Mouse (Mus musculus) embryonic facial prominence, embryonic 15.5 days (tissue): ENCODE results near the gene Top1. TPM values are rescaled to one million over a fixed set of nuclear protein-coding genes. Genes with fewer than 3 reads are reported as not detected.

Experiments
- ATAC-seq: fragments of 200-750 bp; cut with Nextera tagmentation; 2 replicates; pipeline ENCODE4 v1.8.0; 2017; ENCODE audit warnings: low read depth, moderate TSS enrichment; ENCODE audit not compliant: insufficient number of reproducible peaks, low FRiP score, low TSS enrichment
- H3K27ac ChIP-seq: fragments of 300-500 bp; sonication (generic); replicated peaks from 2 replicates; pipeline ENCODE4 v1.5.1; 2015; ENCODE audit warnings: mild to moderate bottlenecking, inconsistent platforms
- H3K27me3 ChIP-seq: fragments of 300-500 bp; sonication (generic); 2 replicates; pipeline ENCODE4 v1.6.1; 2015; ENCODE audit warnings: inconsistent platforms
- H3K36me3 ChIP-seq: fragments of 300-500 bp; sonication (generic); 2 replicates; pipeline ENCODE4 v1.6.1; 2015; ENCODE audit warnings: mild to moderate bottlenecking, inconsistent platforms
- H3K4me1 ChIP-seq: fragments of 300-500 bp; sonication (generic); 2 replicates; pipeline ENCODE4 v1.6.1; 2015; ENCODE audit warnings: inconsistent platforms
- H3K4me2 ChIP-seq: fragments of 300-500 bp; sonication (generic); replicated peaks from 2 replicates; pipeline ENCODE4 v1.6.1; 2015; ENCODE audit warnings: mild to moderate bottlenecking, inconsistent platforms
- H3K4me3 ChIP-seq: fragments of 300-500 bp; sonication (generic); replicated peaks from 2 replicates; pipeline ENCODE4 v1.5.1; 2015; ENCODE audit warnings: mild to moderate bottlenecking, inconsistent platforms
- H3K9ac ChIP-seq: fragments of 300-500 bp; sonication (generic); 2 replicates; pipeline ENCODE4 v1.6.1; 2015; ENCODE audit warnings: inconsistent platforms
- H3K9me3 ChIP-seq: fragments of 300-500 bp; sonication (generic); replicated peaks from 2 replicates; pipeline ENCODE4 v1.6.1; 2016; ENCODE audit warnings: inconsistent platforms
- WGBS: fragments of 180-500 bp; shearing (Covaris S2); methylation state at CpG from one replicate; pipeline ENCODE4 v1.1.7; 2015; 5-methylcytosine and 5-hydroxymethylcytosine counted together
- polyA plus RNA-seq: library from polyadenylated mRNA; unstranded; fragments of >200 nt; fragmentation: Nextera tagmentation; extraction: Ambion mirVana; gene quantifications from 2 replicates; pipeline ENCODE4 v1.2.1, GENCODE M21; 2015

Gene Top1
- polyA plus RNA-seq, 1 experiment from 2014 or later, result 69.8 TPM

DNA sequence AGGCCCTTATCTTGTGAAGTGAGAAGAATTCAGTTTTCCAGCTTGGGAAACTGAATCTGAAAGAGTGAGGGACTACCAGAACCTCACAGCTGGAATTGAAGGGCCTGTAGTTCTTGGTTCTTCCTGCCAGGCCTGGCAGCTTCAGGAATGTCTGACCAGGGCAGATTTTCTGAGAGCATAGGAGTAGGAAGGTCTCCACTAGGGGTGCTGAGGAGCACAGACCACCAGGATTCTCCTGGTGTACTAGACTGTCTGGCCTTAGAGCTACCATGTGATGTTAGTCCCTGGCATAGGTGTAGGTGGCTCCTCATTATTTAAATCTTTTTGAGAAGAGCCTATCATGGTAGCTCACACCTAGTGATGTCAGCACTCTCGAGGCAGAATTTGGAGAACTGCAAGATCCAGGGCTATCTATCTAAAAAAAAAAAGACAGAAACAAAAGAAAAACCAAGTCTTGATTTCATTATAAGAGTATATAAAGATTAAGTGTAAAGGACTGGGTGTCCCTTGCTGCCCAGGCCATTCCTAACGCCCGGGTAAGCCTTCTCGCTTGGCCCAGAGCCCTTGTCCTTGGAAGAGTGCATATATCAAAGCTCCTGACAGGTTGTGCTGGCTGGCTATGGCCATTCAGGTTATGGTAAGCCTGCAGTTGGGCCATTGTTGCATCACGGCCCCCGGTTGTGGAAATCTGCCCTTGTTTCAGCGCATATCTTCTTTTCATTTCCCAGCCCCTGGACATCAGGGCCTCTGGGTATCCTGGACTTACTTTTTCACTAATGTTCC is 98.5 kb downstream of the Top1 start:
- Histone ChIP-seq H3K4me1 (peaks cover 59% of the 10 kb centered on the region), H3K27ac (no peak overlapping the region), H3K4me3 (no peak overlapping the region), H3K4me2 (no peak overlapping the region), H3K27me3 (no peaks in the 10 kb centered on the region), H3K9ac (no peak overlapping the region), H3K9me3 (no peaks in the 10 kb centered on the region), H3K36me3 (peaks cover 21% of the 10 kb centered on the region)
- 91% methylated on average over 7 of the region's 7 CpGs for WGBS
- no peak for ATAC-seq

DNA sequence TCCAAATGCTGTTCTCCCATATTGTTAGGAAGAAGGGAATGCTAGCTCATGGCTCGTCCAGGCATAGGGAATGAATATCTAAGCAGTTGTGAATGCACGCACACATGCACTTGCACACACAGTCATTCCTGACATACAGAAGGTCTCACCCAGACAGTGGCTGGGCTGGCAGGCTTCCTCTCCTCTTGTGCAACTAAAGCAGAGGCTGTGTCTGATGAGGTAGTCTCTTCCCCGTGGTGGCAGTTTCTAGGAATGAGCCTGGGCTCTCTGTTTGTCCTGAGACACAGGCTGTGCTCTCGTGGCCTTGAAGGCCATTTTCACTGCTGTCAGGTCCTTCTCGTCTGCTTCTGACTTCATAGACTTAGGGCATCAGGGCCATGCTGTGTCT is 99.1 kb downstream of the Top1 start:
- WGBS, result 82% methylated on average over 5 of the region's 5 CpGs
- Histone ChIP-seq H3K4me1 (peaks cover 53% of the 10 kb centered on the region), H3K27me3 (no peaks in the 10 kb centered on the region), H3K27ac (no peak overlapping the region; the same call in 1 of the 2 replicates), H3K9me3 (no peaks in the 10 kb centered on the region), H3K9ac (no peak overlapping the region), H3K4me3 (no peak overlapping the region), H3K4me2 (no peak overlapping the region), H3K36me3 (peaks cover 27% of the 10 kb centered on the region)
- ATAC-seq, result no peak

DNA sequence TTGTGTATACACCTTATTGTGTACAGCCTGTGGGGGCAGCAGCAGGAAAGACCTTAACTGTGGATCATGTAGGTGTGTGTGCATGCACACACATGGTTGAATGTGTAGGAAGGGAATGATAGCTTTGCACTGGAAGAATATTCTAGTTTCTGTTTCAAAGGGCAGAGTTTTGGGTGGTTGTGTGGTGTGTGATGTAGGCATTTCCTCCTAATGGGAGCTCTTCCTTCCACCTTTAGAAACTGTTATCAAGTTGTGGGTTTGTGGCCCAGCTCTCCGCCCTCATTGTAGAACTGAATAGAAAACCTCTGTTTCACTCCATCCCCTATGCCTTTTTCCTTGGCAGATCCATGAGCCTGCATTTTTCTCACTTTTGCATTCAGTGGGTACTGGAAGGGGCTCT is 99.8 kb downstream of the Top1 start:
- H3K4me1 ChIP-seq, result peaks cover 46% of the 10 kb centered on the region
- no peaks in the 10 kb centered on the region for H3K27me3 ChIP-seq
- no peak for ATAC-seq
- no peak overlapping the region for H3K4me2 ChIP-seq
- H3K36me3 ChIP-seq, result peaks cover 33% of the 10 kb centered on the region
- H3K4me3 ChIP-seq, result no peak overlapping the region
- 90% methylated on average over 1 of the region's 1 CpGs for WGBS
- H3K27ac ChIP-seq, result no peak overlapping the region; the same call in 1 of the 2 replicates
- no peaks in the 10 kb centered on the region for H3K9me3 ChIP-seq
- no peak overlapping the region for H3K9ac ChIP-seq

DNA sequence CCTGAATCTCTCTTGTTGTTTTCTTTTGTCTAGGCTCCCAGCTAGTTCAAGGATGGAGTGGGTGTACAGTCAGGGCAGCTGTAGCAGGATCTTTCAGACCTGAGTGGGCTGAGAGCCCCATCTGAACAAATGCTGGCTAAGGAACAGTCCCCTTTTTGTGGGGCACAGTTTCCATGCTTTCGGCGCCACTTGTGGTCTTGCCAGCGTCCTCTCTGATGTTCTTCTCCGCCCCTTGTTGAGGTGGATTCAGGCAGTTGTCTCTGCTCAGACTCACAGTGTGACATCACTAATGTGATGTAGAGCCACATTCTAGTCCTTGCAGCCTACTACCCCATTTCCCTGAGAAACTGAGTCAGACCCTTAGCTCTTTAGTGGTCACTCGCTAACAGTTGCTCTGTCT is 100.9 kb downstream of the Top1 start:
- 82% methylated on average over 5 of the region's 5 CpGs for WGBS
- H3K4me3 ChIP-seq, result no peak overlapping the region
- H3K27me3 ChIP-seq, result no peaks in the 10 kb centered on the region
- H3K9me3 ChIP-seq, result no peaks in the 10 kb centered on the region
- peaks cover 45% of the 10 kb centered on the region for H3K36me3 ChIP-seq
- H3K4me2 ChIP-seq, result no peak overlapping the region
- H3K4me1 ChIP-seq, result peaks cover 34% of the 10 kb centered on the region
- no peak overlapping the region for H3K9ac ChIP-seq
- H3K27ac ChIP-seq, result peak overlapping the region; percentile 51
- no peak for ATAC-seq

DNA sequence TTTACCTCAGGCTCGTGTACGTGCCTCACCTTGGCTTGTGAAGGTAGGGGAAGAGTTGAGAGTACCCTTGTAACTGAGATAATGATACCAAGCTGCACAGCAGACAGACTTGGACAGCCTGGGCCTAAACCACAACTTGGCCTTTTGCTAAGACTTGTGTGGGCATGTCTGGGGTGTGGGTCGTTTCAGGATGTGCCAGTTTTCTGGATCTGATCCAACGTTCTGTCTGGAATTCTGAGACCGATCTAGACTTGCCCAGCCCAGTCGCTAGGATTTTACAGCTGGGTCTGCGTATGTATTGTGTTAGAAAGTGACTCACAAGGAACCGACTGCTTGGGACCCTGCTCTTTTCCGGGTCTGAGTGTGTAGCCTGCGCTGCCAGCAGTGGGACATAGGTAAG is 101.4 kb downstream of the Top1 start:
- Histone ChIP-seq H3K27me3 (no peaks in the 10 kb centered on the region), H3K4me1 (peaks cover 30% of the 10 kb centered on the region), H3K36me3 (peaks cover 49% of the 10 kb centered on the region), H3K4me2 (no peak overlapping the region), H3K27ac (peak overlapping the region; percentile 51), H3K9ac (no peak overlapping the region), H3K4me3 (no peak overlapping the region), H3K9me3 (no peaks in the 10 kb centered on the region)
- WGBS, result 60% methylated on average over 10 of the region's 10 CpGs
- no peak for ATAC-seq

- 86% methylated on average over 6 of the region's 6 CpGs for WGBS
- H3K27me3 ChIP-seq, result no peaks in the 10 kb centered on the region
- no peak overlapping the region for H3K9ac ChIP-seq
- no peaks in the 10 kb centered on the region for H3K9me3 ChIP-seq
- no peaks in the 10 kb centered on the region for H3K4me1 ChIP-seq
- no peak overlapping the region for H3K4me3 ChIP-seq
- no peak overlapping the region for H3K27ac ChIP-seq
- H3K4me2 ChIP-seq, result no peak overlapping the region
- ATAC-seq, result no peak
- H3K36me3 ChIP-seq, result peaks cover 99% of the 10 kb centered on the region
Observed at GRCm38 (mm10) chr2:160756583-160757203, 111.0 kb downstream of the Top1 start.

GRCm38 (mm10) chr2:160760433-160761184 is 114.9 kb downstream of the Top1 start:
- H3K27ac ChIP-seq, result no peak overlapping the region
- H3K4me1 ChIP-seq, result no peaks in the 10 kb centered on the region
- H3K9me3 ChIP-seq, result no peaks in the 10 kb centered on the region
- ATAC-seq, result no peak
- H3K9ac ChIP-seq, result no peak overlapping the region
- H3K4me2 ChIP-seq, result no peak overlapping the region
- no peaks in the 10 kb centered on the region for H3K27me3 ChIP-seq
- H3K4me3 ChIP-seq, result no peak overlapping the region
- WGBS, result 91% methylated on average over 9 of the region's 9 CpGs
- H3K36me3 ChIP-seq, result peaks cover 89% of the 10 kb centered on the region

DNA sequence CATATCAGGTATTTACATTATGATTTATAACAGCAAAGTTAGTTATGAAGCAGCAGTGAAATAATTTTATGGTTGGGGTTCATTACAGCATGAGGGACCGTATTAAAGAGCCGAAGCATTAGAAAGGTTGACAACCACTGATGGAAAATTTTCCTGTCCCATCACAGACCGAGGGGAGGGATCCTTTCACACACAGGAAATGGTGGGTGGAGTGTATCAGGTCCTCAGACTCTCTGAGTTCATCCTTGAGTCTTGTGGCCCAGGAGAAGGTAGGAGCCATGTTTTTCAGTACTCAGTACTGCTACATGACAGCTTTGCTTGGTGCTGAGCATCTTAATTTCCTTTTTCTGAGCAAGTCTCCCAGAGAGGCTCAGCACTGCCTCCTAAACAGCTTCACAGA is 118.1 kb downstream of the Top1 start:
- no peak overlapping the region for H3K4me3 ChIP-seq
- no peak for ATAC-seq
- H3K9ac ChIP-seq, result no peak overlapping the region
- no peak overlapping the region for H3K4me2 ChIP-seq
- no peaks in the 10 kb centered on the region for H3K9me3 ChIP-seq
- peaks cover 59% of the 10 kb centered on the region for H3K36me3 ChIP-seq
- no peak overlapping the region for H3K27ac ChIP-seq
- 79% methylated on average over 3 of the region's 3 CpGs for WGBS
- no peaks in the 10 kb centered on the region for H3K27me3 ChIP-seq
- no peaks in the 10 kb centered on the region for H3K4me1 ChIP-seq

DNA sequence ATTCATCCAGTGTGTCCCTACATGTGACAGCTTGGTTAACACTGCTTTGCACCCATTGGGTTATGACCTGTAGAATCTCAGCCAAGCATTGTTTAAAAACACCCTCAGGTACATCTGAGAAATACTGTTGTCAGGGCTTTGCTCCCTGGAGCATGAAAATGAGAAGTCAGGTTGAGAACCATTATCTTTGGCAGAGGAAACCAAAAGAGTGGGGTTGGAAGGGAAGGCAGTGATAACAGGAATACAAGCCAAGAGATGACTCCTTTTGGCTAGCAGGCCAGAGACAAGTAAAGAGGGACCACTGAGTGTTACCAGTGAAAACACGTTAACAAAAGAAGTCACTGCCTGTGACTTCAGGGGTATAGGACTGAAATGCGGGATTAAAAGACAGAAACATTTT is 118.7 kb downstream of the Top1 start:
- Histone ChIP-seq H3K4me3 (no peak overlapping the region), H3K4me1 (no peaks in the 10 kb centered on the region), H3K4me2 (no peak overlapping the region), H3K9me3 (no peaks in the 10 kb centered on the region), H3K9ac (no peak overlapping the region), H3K36me3 (peaks cover 53% of the 10 kb centered on the region), H3K27ac (no peak overlapping the region), H3K27me3 (no peaks in the 10 kb centered on the region)
- 86% methylated on average over 2 of the region's 2 CpGs for WGBS
- ATAC-seq, result no peak

DNA sequence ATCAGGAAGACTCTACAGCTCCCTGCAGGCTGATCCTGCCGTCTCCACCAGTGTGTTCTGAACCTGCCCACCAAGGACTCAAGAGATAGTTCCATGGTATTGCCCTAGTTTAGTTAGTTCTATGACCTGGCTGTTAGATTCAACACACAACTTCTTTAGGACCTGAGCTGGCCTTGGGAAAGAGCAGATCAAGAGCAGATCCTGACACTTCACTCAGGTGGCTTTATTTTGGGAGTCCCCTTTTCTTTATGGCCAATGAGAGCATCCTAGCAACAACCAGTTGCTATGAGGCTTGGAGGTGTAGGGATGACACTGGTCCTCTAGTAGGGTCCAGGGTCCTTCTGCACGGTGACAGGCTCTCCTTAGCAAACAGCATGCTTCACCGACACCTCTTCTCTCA is 119.4 kb downstream of the Top1 start:
- no peaks in the 10 kb centered on the region for H3K9me3 ChIP-seq
- no peaks in the 10 kb centered on the region for H3K4me1 ChIP-seq
- H3K27ac ChIP-seq, result no peak overlapping the region
- H3K27me3 ChIP-seq, result no peaks in the 10 kb centered on the region
- no peak overlapping the region for H3K9ac ChIP-seq
- WGBS, result 77% methylated on average over 3 of the region's 3 CpGs
- H3K4me3 ChIP-seq, result no peak overlapping the region
- ATAC-seq, result no peak
- H3K4me2 ChIP-seq, result no peak overlapping the region
- peaks cover 46% of the 10 kb centered on the region for H3K36me3 ChIP-seq

GRCm38 (mm10) chr2:160766371-160766771 is 120.7 kb downstream of the Top1 start:
- no peak overlapping the region for H3K9ac ChIP-seq
- H3K27me3 ChIP-seq, result no peaks in the 10 kb centered on the region
- H3K4me3 ChIP-seq, result no peak overlapping the region
- WGBS, result 68% methylated on average over 5 of the region's 5 CpGs
- peaks cover 34% of the 10 kb centered on the region for H3K36me3 ChIP-seq
- no peaks in the 10 kb centered on the region for H3K4me1 ChIP-seq
- ATAC-seq, result peak; percentile 35; the same call in 1 of the 2 replicates
- H3K4me2 ChIP-seq, result no peak overlapping the region
- no peak overlapping the region for H3K27ac ChIP-seq
- no peaks in the 10 kb centered on the region for H3K9me3 ChIP-seq
